ENCODE assay signal across 8 mouse cellular contexts in the genomic region with DNA sequence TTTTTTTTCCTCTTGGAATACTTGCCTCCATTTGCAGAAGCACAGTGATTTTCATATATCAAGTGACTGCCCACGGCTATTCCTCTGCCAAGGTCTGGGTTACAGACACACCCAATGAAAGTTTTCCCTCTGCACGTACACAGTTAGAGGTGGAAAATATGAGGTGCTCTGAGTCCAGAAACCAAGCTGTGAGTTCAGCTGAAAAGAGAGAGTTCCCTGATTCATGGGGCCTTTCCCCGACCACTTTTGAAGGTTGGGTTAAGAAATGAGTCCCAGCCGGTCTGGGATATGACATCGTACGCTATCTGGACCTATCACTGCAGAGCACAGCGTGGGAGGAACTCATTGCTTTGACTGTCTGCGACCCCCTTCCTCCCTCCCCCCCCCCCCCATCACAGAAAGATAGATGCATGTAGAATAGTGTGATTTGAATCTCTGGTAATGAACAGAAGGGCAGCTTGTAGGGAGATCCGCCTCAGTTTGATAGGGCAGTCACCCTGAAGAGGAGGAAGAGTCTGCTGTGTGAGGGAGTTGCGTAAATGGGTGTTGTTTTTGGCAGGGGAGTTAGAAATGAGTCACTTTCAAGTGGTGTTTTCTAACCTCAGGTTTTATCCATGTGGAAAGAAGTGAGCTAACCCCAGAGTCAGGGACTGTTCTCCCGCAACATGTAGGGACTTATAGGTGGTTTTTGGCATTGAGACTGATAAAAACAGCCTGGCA.
DNase-seq lines count a peak whose midpoint lies in the region; ATAC-seq and TF ChIP-seq lines count a peak whose summit lies in the region.
"Had no signal": no experiment of that assay in that cellular context is flagged by ENCODE, and none has a peak within 500 bp of the region (broad histone marks: within the 10 kb centered on the region; RNA-seq: fewer than 3 reads in every experiment).

No protein-coding gene starts in this region.

- peak; percentile 89 for DNase-seq in 416B (ENCODE audit: low read depth)
- DNase-seq in CD4-positive, CD25-positive, alpha-beta regulatory T cell, adult 2 months (ENCODE audit: low read depth, low spot score): peak; percentile 50
- peak; percentile 79 for DNase-seq in heart, adult 8-10 months (ENCODE audit: low spot score)
- DNase-seq in liver, postnatal 0 days: peak; percentile 61
- DNase-seq in embryo, embryonic 10.5 days (ENCODE audit: low spot score): no peak
- DNase-seq in spleen, postnatal 4 days (ENCODE audit: low spot score in 2 of 2): no peak
- no peak for DNase-seq in cerebellum, postnatal 14 days

- no peaks in the 10 kb centered on the region for H3K27me3 ChIP-seq in liver, postnatal 0 days (ENCODE audit: insufficient read depth, low read length)
- H3K27me3 ChIP-seq: limb, embryonic 13.5 days had no signal

- peak overlapping the region; percentile 90 for H3K27ac ChIP-seq in liver, postnatal 0 days (ENCODE audit: low read depth)
- H3K27ac ChIP-seq: limb, embryonic 13.5 days had no signal

- H3K9ac ChIP-seq in liver, postnatal 0 days (replicated peaks): 0 out of 2 replicates have a peak overlapping the region, but pooled peaks have one; percentile 26
- H3K9ac ChIP-seq: limb, embryonic 13.5 days had no signal

- H3K4me2 ChIP-seq in liver, postnatal 0 days (ENCODE audit: low read depth, low read length): no peak overlapping the region
- H3K4me2 ChIP-seq: limb, embryonic 13.5 days had no signal

- no peaks in the 10 kb centered on the region for H3K9me3 ChIP-seq in liver, postnatal 0 days (ENCODE audit: low read length)
- H3K9me3 ChIP-seq: limb, embryonic 13.5 days had no signal

- H3K4me3 ChIP-seq in liver, postnatal 0 days (ENCODE audit: low read depth, low read length): no peak overlapping the region
- H3K4me3 ChIP-seq: limb, embryonic 13.5 days had no signal

- TF ChIP-seq CTCF in liver, postnatal 0 days (IDR thresholded peaks at IDR 0.05; ENCODE audit: low read depth): no peak

- 45% methylated on average over 11 of the region's 11 CpGs for WGBS in liver, postnatal 0 days (ENCODE audit: insufficient replicate concordance)

- ATAC-seq in liver, postnatal 0 days: peak; percentile 87

- TF ChIP-seq EP300 in liver, postnatal 0 days (IDR thresholded peaks at IDR 0.05; ENCODE audit: low read depth): peak; percentile 55

- peaks cover 27% of the 10 kb centered on the region for H3K4me1 ChIP-seq in liver, postnatal 0 days (ENCODE audit: insufficient read depth)

- H3K36me3 ChIP-seq in liver, postnatal 0 days (replicated peaks; ENCODE audit: insufficient read depth, low read length): no peaks in the 10 kb centered on the region
- H3K36me3 ChIP-seq: limb, embryonic 13.5 days had no signal

Comparison
In these comparisons a context has a peak if more than half of its experiments do, and no peak if none do; other contexts are left out.
1. DNase-seq: peak in 416B (single experiment), CD4-positive, CD25-positive, alpha-beta regulatory T cell, adult 2 months (single experiment), heart, adult 8-10 months (single experiment) and liver, postnatal 0 days (single experiment); none in embryo, embryonic 10.5 days (single experiment), spleen, postnatal 4 days (0 of 2) and cerebellum, postnatal 14 days (0 of 2).